In the genomic region with DNA sequence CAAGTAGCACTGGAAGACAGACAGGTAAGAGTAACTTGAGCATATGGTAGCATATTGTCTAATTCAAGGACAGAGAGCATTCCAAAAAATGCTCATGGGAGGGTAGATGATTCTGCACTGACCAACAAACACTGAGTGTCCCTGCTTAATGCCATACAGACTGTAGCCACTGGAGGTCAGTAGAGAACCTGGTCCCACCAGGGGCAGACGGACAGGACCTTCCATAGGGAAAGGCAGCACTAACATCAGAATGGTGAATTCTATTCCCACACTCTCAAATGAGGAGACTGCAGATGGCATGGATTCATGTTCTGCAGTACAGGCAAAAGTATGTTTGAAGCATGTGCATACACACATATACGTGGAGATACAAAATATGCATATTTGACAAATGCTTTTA, we compare ENCODE assay signal across 9 mouse cellular contexts. TPM values are rescaled to one million over a fixed set of nuclear protein-coding genes. Genes with fewer than 3 reads are reported as not detected.
A peak's percentile ranks its signal among the peaks of the same experiment; 100 is the strongest.
DNase-seq lines count a peak whose midpoint lies in the region; ATAC-seq lines count a peak whose summit lies in the region.
"Had no signal": no experiment of that assay in that cellular context is flagged by ENCODE, and none has a peak within 500 bp of the region (broad histone marks: within the 10 kb centered on the region; RNA-seq: fewer than 3 reads in every experiment).

No protein-coding gene starts in this region.

- 23% methylated on average over 2 of the region's 2 CpGs for WGBS in forebrain, embryonic 10.5 days
- WGBS in forebrain, embryonic 15.5 days, result 18% methylated on average over 2 of the region's 2 CpGs
- WGBS in forebrain, embryonic 13.5 days, result 19% methylated on average over 2 of the region's 2 CpGs

- ATAC-seq in forebrain, embryonic 15.5 days (replicated peaks), result no peak; the same call in 1 of the 2 replicates
- ATAC-seq in forebrain, embryonic 13.5 days, result peak; percentile 48; the same call in 1 of the 2 replicates
- ATAC-seq in megakaryocyte progenitor cell, adult 5-6 weeks (replicated peaks; ENCODE audit: poor library complexity), result peak; percentile 94

- no peaks in the 10 kb centered on the region for H3K4me1 ChIP-seq in forebrain, embryonic 10.5 days
- no peaks in the 10 kb centered on the region for H3K4me1 ChIP-seq in forebrain, embryonic 15.5 days
- no peaks in the 10 kb centered on the region for H3K4me1 ChIP-seq in forebrain, embryonic 13.5 days

- H3K36me3 ChIP-seq in forebrain, embryonic 10.5 days (replicated peaks), result no peaks in the 10 kb centered on the region
- H3K36me3 ChIP-seq in forebrain, embryonic 15.5 days, result no peaks in the 10 kb centered on the region
- H3K36me3 ChIP-seq in forebrain, embryonic 13.5 days (ENCODE audit: poor library complexity, severe bottlenecking), result no peaks in the 10 kb centered on the region

- H3K9ac ChIP-seq in forebrain, embryonic 15.5 days (replicated peaks), result no peak overlapping the region
- no peak overlapping the region for H3K9ac ChIP-seq in forebrain, embryonic 13.5 days

- H3K27me3 ChIP-seq in forebrain, embryonic 10.5 days (ENCODE audit: poor library complexity, severe bottlenecking), result no peaks in the 10 kb centered on the region
- no peaks in the 10 kb centered on the region for H3K27me3 ChIP-seq in forebrain, embryonic 15.5 days
- no peaks in the 10 kb centered on the region for H3K27me3 ChIP-seq in forebrain, embryonic 13.5 days

- H3K27ac ChIP-seq in forebrain, embryonic 10.5 days, result no peak overlapping the region
- H3K27ac ChIP-seq in forebrain, embryonic 15.5 days (replicated peaks), result no peak overlapping the region
- no peak overlapping the region for H3K27ac ChIP-seq in forebrain, embryonic 13.5 days
- H3K27ac ChIP-seq: macrophage had no signal

- H3K4me3 ChIP-seq in forebrain, embryonic 10.5 days, result no peak overlapping the region
- no peak overlapping the region for H3K4me3 ChIP-seq in forebrain, embryonic 15.5 days
- no peak overlapping the region for H3K4me3 ChIP-seq in forebrain, embryonic 13.5 days

- peak; percentile 51 for DNase-seq in forebrain, embryonic 10.5 days (ENCODE audit: extremely low spot score, low spot score)
- peak; percentile 30 for DNase-seq in c-Kit-positive CD71-positive TER-119-negative erythroid progenitor cells, embryonic 14.5 days (ENCODE audit: low read depth)
- peak; percentile 56 for DNase-seq in induced T-regulatory cell, adult 2 months (ENCODE audit: low read depth)
- DNase-seq in left cerebral cortex, adult 18-20 months (ENCODE audit: low spot score in 2 of 2), result peak; percentile 54 to 75
- peak; percentile 31 for DNase-seq in right cerebral cortex, postnatal 25 days

- H3K4me2 ChIP-seq in forebrain, embryonic 15.5 days (replicated peaks), result no peak overlapping the region
- H3K4me2 ChIP-seq in forebrain, embryonic 13.5 days, result no peak overlapping the region

- H3K9me3 ChIP-seq in forebrain, embryonic 10.5 days, result no peaks in the 10 kb centered on the region
- H3K9me3 ChIP-seq in forebrain, embryonic 15.5 days, result no peaks in the 10 kb centered on the region
- no peaks in the 10 kb centered on the region for H3K9me3 ChIP-seq in forebrain, embryonic 13.5 days (replicated peaks)

RNA-seq across cellular contexts. Expression of a gene that starts 54.2 kb away (rescaled TPM):
- polyA plus RNA-seq in forebrain, embryonic 10.5 days (2016; fragmentation: Nextera tagmentation; extraction: Ambion mirVana), result 59.4 and 59.8 TPM in 2 replicates
- 61.4 and 67.0 TPM in 2 replicates for polyA plus RNA-seq in forebrain, embryonic 15.5 days (2015; fragmentation: Nextera tagmentation; extraction: Ambion mirVana)
- 60.7 and 61.9 TPM in 2 replicates for polyA plus RNA-seq in forebrain, embryonic 13.5 days (2015; fragmentation: Nextera tagmentation; extraction: Ambion mirVana)
- total RNA-seq in left cerebral cortex, adult 18-20 months (2021), result 10 to 100 TPM; 36.3 to 38.9 TPM
- total RNA-seq in megakaryocyte progenitor cell, adult 5-6 weeks (2015), result 95.9 and 109 TPM in 2 replicates
- 89.4 and 95.0 TPM in 2 replicates for total RNA-seq in megakaryocyte progenitor cell, adult 5-6 weeks (2017)

RNA-seq across cellular contexts. Expression of a gene that starts 54.4 kb away (rescaled TPM):
- polyA plus RNA-seq in forebrain, embryonic 10.5 days (2016; fragmentation: Nextera tagmentation; extraction: Ambion mirVana), result 9.3 and 9.8 TPM in 2 replicates
- 7.2 and 7.4 TPM in 2 replicates for polyA plus RNA-seq in forebrain, embryonic 15.5 days (2015; fragmentation: Nextera tagmentation; extraction: Ambion mirVana)
- polyA plus RNA-seq in forebrain, embryonic 13.5 days (2015; fragmentation: Nextera tagmentation; extraction: Ambion mirVana), result 7.8 and 9.5 TPM in 2 replicates
- 10 to 100 TPM; 11.8 to 13.1 TPM for total RNA-seq in left cerebral cortex, adult 18-20 months (2021)
- total RNA-seq in megakaryocyte progenitor cell, adult 5-6 weeks (2015), result 7.3 and 7.9 TPM in 2 replicates
- 7.5 and 8.8 TPM in 2 replicates for total RNA-seq in megakaryocyte progenitor cell, adult 5-6 weeks (2017)
